Mouse (Mus musculus): ENCODE data around the gene Nt5dc1. TPM values are rescaled to one million over a fixed set of nuclear protein-coding genes. Genes with fewer than 3 reads are reported as not detected.

Nt5dc1 gene
- polyA plus RNA-seq, 1 experiment from 2014 or later: 5.0 TPM

Other genes with a start within 250 kb of the Nt5dc1 start
- gene Dse, start 210.8 kb downstream of the Nt5dc1 start, polyA plus RNA-seq (2014; fragmentation: Nextera tagmentation; extraction: Ambion mirVana): 21.1 and 24.8 TPM in 2 replicates
- 68.8 and 76.8 TPM in 2 replicates for gene Tspyl1, start 136.4 kb downstream of the Nt5dc1 start, polyA plus RNA-seq (2014; fragmentation: Nextera tagmentation; extraction: Ambion mirVana)
- 26.9 and 32.7 TPM in 2 replicates for gene Tspyl4, start 121.1 kb downstream of the Nt5dc1 start, polyA plus RNA-seq (2014; fragmentation: Nextera tagmentation; extraction: Ambion mirVana)
- gene Col10a1, start 28.6 kb downstream of the Nt5dc1 start, polyA plus RNA-seq (2014; fragmentation: Nextera tagmentation; extraction: Ambion mirVana): 0.10 TPM in 1 of 2 replicates, not detected in the other
- gene Frk, start 64.8 kb upstream of the Nt5dc1 start, polyA plus RNA-seq (2014; fragmentation: Nextera tagmentation; extraction: Ambion mirVana): 1.9 and 2.0 TPM in 2 replicates

All from midbrain, embryonic 11.5 days (tissue).